ENCODE assay signal across 28 mouse cellular contexts in genomic region chr6:96372848-96373247, GRCm38 (mm10).
DNase-seq lines count a peak whose midpoint lies in the region; ATAC-seq and TF ChIP-seq lines count a peak whose summit lies in the region.
"Had no signal": no experiment of that assay in that cellular context is flagged by ENCODE, and none has a peak within 500 bp of the region (broad histone marks: within the 10 kb centered on the region; RNA-seq: fewer than 3 reads in every experiment).

No protein-coding gene starts in this region.

- H3K4me2 ChIP-seq in forebrain, embryonic 11.5 days (ENCODE audit: low read depth, low read length, severe bottlenecking): no peak overlapping the region
- H3K4me2 ChIP-seq in forebrain, embryonic 13.5 days: no peak overlapping the region
- H3K4me2 ChIP-seq in midbrain, embryonic 11.5 days: no peak overlapping the region
- H3K4me2 ChIP-seq in midbrain, postnatal 0 days (ENCODE audit: low read depth, low read length, poor library complexity, severe bottlenecking): no peak overlapping the region
- H3K4me2 ChIP-seq in midbrain, embryonic 13.5 days (replicated peaks): no peak overlapping the region
- H3K4me2 ChIP-seq in midbrain, embryonic 15.5 days: no peak overlapping the region
- H3K4me2 ChIP-seq: embryonic facial prominence, embryonic 13.5 days; embryonic facial prominence, embryonic 15.5 days had no signal

- peak; percentile 48; the same call in 1 of the 2 replicates for ATAC-seq in forebrain, embryonic 11.5 days (replicated peaks; ENCODE audit: low FRiP score)
- no peak for ATAC-seq in forebrain, embryonic 13.5 days
- ATAC-seq in midbrain, embryonic 11.5 days (ENCODE audit: low FRiP score): peak; percentile 72
- ATAC-seq in midbrain, postnatal 0 days (ENCODE audit: low FRiP score): no peak
- 0 out of 2 replicates have a peak, but pooled peaks have one; percentile 50 for ATAC-seq in midbrain, embryonic 13.5 days
- no peak for ATAC-seq in midbrain, embryonic 15.5 days (replicated peaks)
- ATAC-seq: activated CD4-positive, CD25-positive, alpha-beta regulatory T cell, adult 4 months; CD4-positive, CD25-positive, alpha-beta regulatory T cell, adult 4 months; forebrain, embryonic 16.5 days; Patski had no signal

- H3K27me3 ChIP-seq in forebrain, embryonic 11.5 days (ENCODE audit: control insufficient read depth, insufficient read depth, low read length): 0 out of 2 replicates have a peak, but pooled peaks cover 2% of the 10 kb centered on the region
- no peaks in the 10 kb centered on the region for H3K27me3 ChIP-seq in forebrain, embryonic 13.5 days
- no peaks in the 10 kb centered on the region for H3K27me3 ChIP-seq in midbrain, embryonic 11.5 days (ENCODE audit: control insufficient read depth, insufficient read depth, low read length)
- no peaks in the 10 kb centered on the region for H3K27me3 ChIP-seq in midbrain, postnatal 0 days (ENCODE audit: insufficient read depth, low read length)
- no peaks in the 10 kb centered on the region for H3K27me3 ChIP-seq in midbrain, embryonic 13.5 days
- H3K27me3 ChIP-seq in midbrain, embryonic 15.5 days (replicated peaks): no peaks in the 10 kb centered on the region
- H3K27me3 ChIP-seq: CH12.LX; embryonic facial prominence, embryonic 13.5 days; embryonic facial prominence, embryonic 15.5 days had no signal

- no peak for TF ChIP-seq CTCF in midbrain, postnatal 0 days (IDR thresholded peaks at IDR 0.05)
- no peak for TF ChIP-seq CTCF in brain, embryonic 14.5 days (IDR thresholded peaks at IDR 0.05; ENCODE audit: borderline replicate concordance, extremely low read depth, insufficient read depth, insufficient read length)

- no peak overlapping the region for H3K27ac ChIP-seq in forebrain, embryonic 11.5 days (ENCODE audit: low read depth, low read length)
- H3K27ac ChIP-seq in forebrain, embryonic 13.5 days: no peak overlapping the region
- H3K27ac ChIP-seq in midbrain, embryonic 11.5 days (ENCODE audit: low read depth, low read length): no peak overlapping the region
- H3K27ac ChIP-seq in midbrain, postnatal 0 days (ENCODE audit: low read depth, low read length): no peak overlapping the region
- no peak overlapping the region for H3K27ac ChIP-seq in midbrain, embryonic 13.5 days
- H3K27ac ChIP-seq in midbrain, embryonic 15.5 days: no peak overlapping the region
- H3K27ac ChIP-seq: embryonic facial prominence, embryonic 13.5 days; embryonic facial prominence, embryonic 15.5 days; forebrain, embryonic 10.5 days had no signal

- no peaks in the 10 kb centered on the region for H3K36me3 ChIP-seq in forebrain, embryonic 11.5 days (ENCODE audit: control insufficient read depth, insufficient read depth, low read length)
- H3K36me3 ChIP-seq in forebrain, embryonic 13.5 days (ENCODE audit: poor library complexity, severe bottlenecking): no peaks in the 10 kb centered on the region
- no peaks in the 10 kb centered on the region for H3K36me3 ChIP-seq in midbrain, embryonic 11.5 days (ENCODE audit: control insufficient read depth, insufficient read depth, low read length)
- no peaks in the 10 kb centered on the region for H3K36me3 ChIP-seq in midbrain, postnatal 0 days (ENCODE audit: insufficient read depth, low read length)
- no peaks in the 10 kb centered on the region for H3K36me3 ChIP-seq in midbrain, embryonic 13.5 days
- no peaks in the 10 kb centered on the region for H3K36me3 ChIP-seq in midbrain, embryonic 15.5 days (replicated peaks)
- H3K36me3 ChIP-seq: embryonic facial prominence, embryonic 13.5 days; embryonic facial prominence, embryonic 15.5 days; forebrain, embryonic 10.5 days; G1E had no signal

- WGBS in forebrain, embryonic 11.5 days: 76% methylated on average over 6 of the region's 6 CpGs
- WGBS in forebrain, embryonic 13.5 days: 51% methylated on average over 6 of the region's 6 CpGs
- 76% methylated on average over 6 of the region's 6 CpGs for WGBS in midbrain, embryonic 11.5 days
- 55% methylated on average over 6 of the region's 6 CpGs for WGBS in midbrain, postnatal 0 days
- 53% methylated on average over 6 of the region's 6 CpGs for WGBS in midbrain, embryonic 13.5 days
- WGBS in midbrain, embryonic 15.5 days: 57% methylated on average over 6 of the region's 6 CpGs

- H3K9ac ChIP-seq in forebrain, embryonic 11.5 days (ENCODE audit: low read length): no peak overlapping the region
- no peak overlapping the region for H3K9ac ChIP-seq in forebrain, embryonic 13.5 days
- no peak overlapping the region for H3K9ac ChIP-seq in midbrain, embryonic 11.5 days (ENCODE audit: low read length)
- H3K9ac ChIP-seq in midbrain, postnatal 0 days (replicated peaks; ENCODE audit: low read length, poor library complexity, severe bottlenecking): no peak overlapping the region
- no peak overlapping the region for H3K9ac ChIP-seq in midbrain, embryonic 13.5 days (replicated peaks)
- no peak overlapping the region for H3K9ac ChIP-seq in midbrain, embryonic 15.5 days
- H3K9ac ChIP-seq: embryonic facial prominence, embryonic 13.5 days; embryonic facial prominence, embryonic 15.5 days had no signal

- H3K9me3 ChIP-seq in forebrain, embryonic 11.5 days (ENCODE audit: control insufficient read depth, low read length): no peaks in the 10 kb centered on the region
- H3K9me3 ChIP-seq in forebrain, embryonic 13.5 days (replicated peaks): no peaks in the 10 kb centered on the region
- H3K9me3 ChIP-seq in midbrain, embryonic 11.5 days (ENCODE audit: control insufficient read depth, low read length): no peaks in the 10 kb centered on the region
- no peaks in the 10 kb centered on the region for H3K9me3 ChIP-seq in midbrain, postnatal 0 days (ENCODE audit: low read length)
- H3K9me3 ChIP-seq in midbrain, embryonic 13.5 days: no peaks in the 10 kb centered on the region
- no peaks in the 10 kb centered on the region for H3K9me3 ChIP-seq in midbrain, embryonic 15.5 days
- H3K9me3 ChIP-seq: embryonic facial prominence, embryonic 13.5 days; embryonic facial prominence, embryonic 15.5 days; forebrain, embryonic 10.5 days had no signal

- DNase-seq in forebrain, embryonic 11.5 days (ENCODE audit: low spot score): no peak
- no peak for DNase-seq in midbrain, embryonic 11.5 days (ENCODE audit: low spot score, missing footprints)
- DNase-seq in midbrain, postnatal 0 days (ENCODE audit: low spot score): no peak
- peak; percentile 24 for DNase-seq in brain, embryonic 14.5 days (ENCODE audit: low read depth)
- DNase-seq: adrenal gland, adult 8-10 months; adrenal gland, postnatal 14 days; adrenal gland, postnatal 36 days; B cell, adult 2 months; cerebellum, adult 11 months; cerebellum, adult 18-20 months; cerebellum, adult 8-10 months; cerebellum, adult 9-11 months; cerebellum, postnatal 14 days; cerebellum, postnatal 36 days; embryo, embryonic 11 days had no signal

- peaks cover 4% of the 10 kb centered on the region; the same call in 1 of the 2 replicates for H3K4me1 ChIP-seq in forebrain, embryonic 11.5 days (replicated peaks; ENCODE audit: control insufficient read depth, insufficient read depth, low read length)
- H3K4me1 ChIP-seq in forebrain, embryonic 13.5 days: peaks cover 16% of the 10 kb centered on the region; the same call in 1 of the 2 replicates
- peaks cover 5% of the 10 kb centered on the region; the same call in 1 of the 2 replicates for H3K4me1 ChIP-seq in midbrain, embryonic 11.5 days (ENCODE audit: control insufficient read depth, insufficient read depth, low read length)
- H3K4me1 ChIP-seq in midbrain, postnatal 0 days (ENCODE audit: insufficient read depth, low read length): no peaks in the 10 kb centered on the region
- peaks cover 10% of the 10 kb centered on the region for H3K4me1 ChIP-seq in midbrain, embryonic 13.5 days (replicated peaks)
- H3K4me1 ChIP-seq in midbrain, embryonic 15.5 days: no peaks in the 10 kb centered on the region
- H3K4me1 ChIP-seq: embryonic facial prominence, embryonic 13.5 days; embryonic facial prominence, embryonic 15.5 days had no signal

- no peak for TF ChIP-seq POLR2A in brain, embryonic 14.5 days (IDR thresholded peaks at IDR 0.05; ENCODE audit: borderline replicate concordance, extremely low read depth, insufficient read depth, insufficient read length, poor library complexity, severe bottlenecking)

- H3K4me3 ChIP-seq in forebrain, embryonic 11.5 days (ENCODE audit: low read depth, low read length): no peak overlapping the region
- H3K4me3 ChIP-seq in forebrain, embryonic 13.5 days: no peak overlapping the region
- no peak overlapping the region for H3K4me3 ChIP-seq in midbrain, embryonic 11.5 days (ENCODE audit: low read depth, low read length)
- no peak overlapping the region for H3K4me3 ChIP-seq in midbrain, postnatal 0 days (ENCODE audit: low read depth, low read length)
- no peak overlapping the region for H3K4me3 ChIP-seq in midbrain, embryonic 13.5 days (replicated peaks)
- no peak overlapping the region for H3K4me3 ChIP-seq in midbrain, embryonic 15.5 days
- H3K4me3 ChIP-seq: embryonic facial prominence, embryonic 13.5 days; embryonic facial prominence, embryonic 15.5 days; erythroblast, embryonic 14.5 days; forebrain, embryonic 10.5 days had no signal

Comparison
In these comparisons a context has a peak if more than half of its experiments do, and no peak if none do; other contexts are left out.
1. ATAC-seq: peak in forebrain, embryonic 11.5 days (single experiment), midbrain, embryonic 11.5 days (single experiment) and midbrain, embryonic 13.5 days (single experiment); none in forebrain, embryonic 13.5 days (single experiment), midbrain, postnatal 0 days (single experiment) and midbrain, embryonic 15.5 days (single experiment).